Mouse (Mus musculus) cerebellum, adult 8-10 months (tissue): ENCODE data around the gene Frmd4b.

ENCODE experiments used
- DNase-seq: peaks from one replicate; pipeline ENCODE4 v3.0.0; 2022

Gene Frmd4b

GRCm38 (mm10) chr6:97353371-97353770 lies 264.0 kb downstream of the Frmd4b start:
- DNase-seq, result no peak

GRCm38 (mm10) chr6:97352505-97353154 lies 264.7 kb downstream of the Frmd4b start:
- DNase-seq, result no peak

- DNase-seq, result no peak
Measured at GRCm38 (mm10) chr6:97349355-97350138, 267.8 kb downstream of the Frmd4b start.

- DNase-seq, result no peak
Measured at GRCm38 (mm10) chr6:97346932-97347331, 270.4 kb downstream of the Frmd4b start.

- no peak for DNase-seq
Measured at GRCm38 (mm10) chr6:97346527-97346926, 270.8 kb downstream of the Frmd4b start.

- no peak for DNase-seq
Measured at GRCm38 (mm10) chr6:97345921-97346320, 271.4 kb downstream of the Frmd4b start.

GRCm38 (mm10) chr6:97342185-97342584 lies 275.2 kb downstream of the Frmd4b start:
- DNase-seq, result no peak

- DNase-seq, result no peak
Measured at GRCm38 (mm10) chr6:97341628-97342027, 275.7 kb downstream of the Frmd4b start.

GRCm38 (mm10) chr6:97341148-97341547 lies 276.2 kb downstream of the Frmd4b start:
- DNase-seq, result no peak

- no peak for DNase-seq
Measured at GRCm38 (mm10) chr6:97340211-97340791, 277.0 kb downstream of the Frmd4b start.

- DNase-seq, result no peak
Measured at GRCm38 (mm10) chr6:97339271-97339681, 278.1 kb downstream of the Frmd4b start.

- DNase-seq, result no peak
Measured at GRCm38 (mm10) chr6:97338843-97339242, 278.5 kb downstream of the Frmd4b start.

- DNase-seq, result no peak
Measured at GRCm38 (mm10) chr6:97333323-97333722, 284.0 kb downstream of the Frmd4b start.

GRCm38 (mm10) chr6:97323951-97324350 lies 293.4 kb downstream of the Frmd4b start:
- DNase-seq, result no peak

- DNase-seq, result no peak
Measured at GRCm38 (mm10) chr6:97322126-97322525, 295.2 kb downstream of the Frmd4b start.

- DNase-seq, result no peak
Measured at GRCm38 (mm10) chr6:97321156-97321555, 296.2 kb downstream of the Frmd4b start.

GRCm38 (mm10) chr6:97319081-97319480 lies 298.3 kb downstream of the Frmd4b start:
- DNase-seq, result no peak

GRCm38 (mm10) chr6:97317956-97318355 lies 299.4 kb downstream of the Frmd4b start:
- no peak for DNase-seq

- no peak for DNase-seq
Measured at GRCm38 (mm10) chr6:97316716-97317115, 300.6 kb downstream of the Frmd4b start.

- no peak for DNase-seq
Measured at GRCm38 (mm10) chr6:97315311-97315710, 302.0 kb downstream of the Frmd4b start.

- no peak for DNase-seq
Measured at GRCm38 (mm10) chr6:97312545-97312939, 304.8 kb downstream of the Frmd4b start.

- no peak for DNase-seq
Measured at GRCm38 (mm10) chr6:97311599-97312544, 305.5 kb downstream of the Frmd4b start.

- DNase-seq, result no peak
Measured at GRCm38 (mm10) chr6:97310901-97311331, 306.4 kb downstream of the Frmd4b start.
